Mouse (Mus musculus): Measurements from ENCODE around the gene Prlr.

GRCm38 (mm10) chr15:10200991-10201390 lies 24.0 kb downstream of the Prlr start:
- no peak for TF ChIP-seq CTCF (IDR thresholded peaks at IDR 0.05; ENCODE audit: borderline replicate concordance, insufficient read depth, low read depth, low read length)
- TF ChIP-seq POLR2A (IDR thresholded peaks at IDR 0.05; ENCODE audit: borderline replicate concordance, insufficient read depth, low read length), result no peak

Measured in cerebellum, adult 2 months (tissue).